Mouse (Mus musculus) hematopoietic stem cell, adult 5-6 weeks (primary cell): Measurements from ENCODE around the gene Ahcyl1. TPM values are rescaled to one million over a fixed set of nuclear protein-coding genes. Genes with fewer than 3 reads are reported as not detected.

Experiments
- ATAC-seq, 2 experiments: fragments of 125-278 bp in 1 of 2; replicated peaks in 1 of 2; 2 replicates each; pipeline ENCODE4 v1.8.0; 2016 to 2017; ENCODE audit warnings: inconsistent platforms in 2 of 2, mild to moderate bottlenecking in 2 of 2, moderate number of reproducible peaks in 2 of 2, low read depth in 1 of 2, moderate TSS enrichment in 1 of 2; ENCODE audit not compliant: low FRiP score in 2 of 2, poor library complexity in 2 of 2, severe bottlenecking in 2 of 2, insufficient read depth in 1 of 2, low TSS enrichment in 1 of 2
- total RNA-seq: library from RNA; stranded (forward); fragments of 172-1452, 232-1000 nt; gene quantifications from 2 replicates; pipeline ENCODE4 v1.2.3, GENCODE M21; 2017

Ahcyl1 gene
- total RNA-seq, 1 experiment from 2014 or later = 99.2 TPM

DNA sequence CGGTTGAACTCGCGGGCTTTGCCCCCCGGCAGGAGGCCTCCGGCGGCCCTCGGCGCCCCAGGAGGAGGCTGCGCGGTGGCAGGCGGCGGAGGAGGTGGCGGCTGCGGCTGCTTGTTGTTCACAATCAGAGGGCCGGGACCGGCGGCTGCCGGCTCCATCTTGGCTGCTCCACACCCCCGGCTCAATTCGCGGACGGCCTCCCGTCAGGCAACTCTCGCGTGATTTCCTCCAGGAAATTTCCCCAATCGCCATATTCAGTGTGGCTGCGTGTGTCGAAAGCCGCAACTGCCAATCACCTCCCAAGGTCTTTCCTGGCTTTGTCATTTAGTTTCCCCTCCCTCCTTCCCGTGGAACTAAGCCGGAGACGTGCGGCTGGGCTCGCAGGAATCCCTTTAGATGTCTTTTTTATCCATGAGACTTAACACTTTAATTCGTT, 64.8 kb downstream of the Ahcyl1 start, which contains the start of gene Strip1:
Gene Strip1, minus strand, starts transcription at position 172 of the 436 bp plus-strand sequence.
- peak; percentile 89 to 95 for ATAC-seq

DNA sequence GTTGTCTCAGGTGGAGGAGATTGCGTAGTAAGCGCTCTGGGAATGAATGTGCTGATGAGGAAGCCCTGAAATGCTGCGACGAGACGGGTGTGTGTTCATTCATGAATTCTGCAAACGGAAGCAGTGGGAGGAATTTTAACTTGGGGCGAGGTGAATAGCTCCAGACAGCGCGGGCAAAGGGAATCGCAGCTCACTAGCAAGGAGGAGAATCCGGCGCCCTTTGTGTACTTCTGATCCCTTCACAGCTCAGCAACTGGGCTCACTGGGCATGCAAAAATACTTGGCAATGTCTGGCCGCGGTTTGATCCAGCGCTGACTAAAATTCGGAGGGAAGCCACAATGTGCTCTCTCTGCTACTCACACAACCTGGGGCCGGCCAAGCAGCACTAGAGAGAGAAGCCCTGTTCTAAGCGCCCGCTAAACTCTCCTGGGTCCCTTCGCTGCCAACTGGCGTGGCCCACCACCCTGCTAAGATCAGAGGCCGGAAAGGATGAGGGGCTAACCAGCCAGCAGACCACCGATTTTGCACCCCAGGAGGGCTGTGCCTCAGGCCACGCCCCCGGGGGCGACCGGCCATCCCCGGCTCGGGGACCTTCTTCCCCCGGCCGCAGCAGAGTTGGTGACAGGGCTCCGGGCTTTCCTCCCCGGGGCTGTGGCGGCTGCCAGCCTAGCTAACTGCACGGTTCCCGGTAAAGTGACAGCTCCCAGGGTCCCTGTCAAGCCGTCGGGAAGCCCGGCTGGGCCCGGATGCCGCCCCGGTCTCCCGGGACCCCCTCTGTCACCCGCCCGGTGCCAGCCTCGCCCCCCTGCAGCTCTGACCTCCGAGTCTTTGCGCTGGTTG, 65.5 kb downstream of the Ahcyl1 start, which contains the start of gene Gm10961:
Gene Gm10961, plus strand, starts transcription at position 641 of the 841 bp plus-strand sequence.
- peak; percentile 3 to 35; a peak in 2 of 4 replicates for ATAC-seq

DNA sequence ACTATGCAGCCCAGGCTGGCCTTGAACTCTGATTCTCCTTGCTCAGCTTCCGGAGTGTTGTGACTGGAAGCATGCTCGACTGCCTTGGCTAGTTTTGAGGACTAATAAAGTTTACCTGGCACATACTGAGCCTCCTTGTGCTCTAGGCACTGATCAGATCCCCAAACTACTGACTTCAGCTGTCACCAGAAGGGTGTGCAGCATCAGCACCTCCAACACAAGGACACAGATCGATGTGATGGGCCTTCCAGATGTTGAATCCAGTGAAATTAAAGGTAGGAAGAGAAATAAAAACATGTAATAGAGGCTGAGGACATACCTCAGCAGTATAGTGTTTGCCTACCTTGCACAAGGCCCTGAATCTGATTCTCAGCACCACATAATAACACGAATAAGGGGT, 66.9 kb downstream of the Ahcyl1 start:
- no peak for ATAC-seq

DNA sequence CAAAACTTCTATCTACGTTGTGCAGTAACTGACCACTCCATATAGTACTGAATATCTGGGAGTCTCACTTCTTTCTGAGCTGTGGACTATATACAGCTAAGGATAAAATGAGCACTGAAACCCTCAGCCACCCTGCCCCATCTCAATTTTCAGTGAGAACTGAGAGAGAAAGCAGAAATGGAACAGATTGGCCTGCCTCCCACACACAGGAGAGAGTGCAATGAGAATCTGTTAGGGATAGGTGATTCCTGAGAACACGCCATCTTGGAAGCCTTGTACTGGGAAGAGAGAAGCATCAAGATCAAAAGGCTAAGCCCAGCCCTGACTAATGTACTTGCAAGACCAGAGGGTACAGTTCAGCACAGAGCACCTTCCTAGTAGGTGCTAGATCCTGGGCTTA, 67.8 kb downstream of the Ahcyl1 start:
- no peak for ATAC-seq

DNA sequence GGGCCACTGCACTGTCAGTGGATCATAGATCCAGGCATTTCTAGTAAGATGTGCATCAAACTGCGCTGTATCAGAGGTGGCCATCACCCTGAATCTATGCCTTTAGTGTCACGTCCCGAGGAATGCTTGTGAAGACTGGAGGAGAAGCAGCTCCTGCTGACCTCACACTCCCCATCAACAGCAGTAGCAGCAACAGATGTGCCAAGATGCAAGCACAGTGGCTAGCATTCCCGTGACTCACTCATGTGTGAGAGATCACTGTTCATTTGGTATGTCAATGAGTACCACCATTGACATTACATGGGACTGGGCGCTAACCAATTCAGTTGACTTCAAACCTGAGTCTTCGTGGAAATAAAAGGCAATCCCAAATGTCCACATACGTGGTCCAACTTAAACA, 68.7 kb downstream of the Ahcyl1 start:
- ATAC-seq = no peak

DNA sequence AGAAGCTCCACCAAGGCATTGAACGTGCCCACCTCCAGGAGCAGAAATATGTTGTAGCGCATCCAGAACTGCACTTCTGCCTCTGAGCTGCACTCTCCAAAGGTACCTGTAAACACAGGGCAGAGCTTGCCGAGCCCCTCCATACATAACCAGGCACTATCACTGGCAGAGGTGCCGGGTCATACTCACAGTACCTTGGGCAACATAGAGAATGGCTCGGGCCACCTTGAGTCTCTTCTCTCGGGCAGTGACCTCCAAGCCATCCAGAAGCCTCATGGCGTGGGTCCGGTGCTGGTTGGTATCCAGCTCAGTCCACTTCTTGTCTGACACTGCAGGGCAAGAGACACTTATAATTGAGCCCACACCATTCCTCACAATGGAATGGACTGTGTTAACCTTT, 69.6 kb downstream of the Ahcyl1 start:
- no peak for ATAC-seq

DNA sequence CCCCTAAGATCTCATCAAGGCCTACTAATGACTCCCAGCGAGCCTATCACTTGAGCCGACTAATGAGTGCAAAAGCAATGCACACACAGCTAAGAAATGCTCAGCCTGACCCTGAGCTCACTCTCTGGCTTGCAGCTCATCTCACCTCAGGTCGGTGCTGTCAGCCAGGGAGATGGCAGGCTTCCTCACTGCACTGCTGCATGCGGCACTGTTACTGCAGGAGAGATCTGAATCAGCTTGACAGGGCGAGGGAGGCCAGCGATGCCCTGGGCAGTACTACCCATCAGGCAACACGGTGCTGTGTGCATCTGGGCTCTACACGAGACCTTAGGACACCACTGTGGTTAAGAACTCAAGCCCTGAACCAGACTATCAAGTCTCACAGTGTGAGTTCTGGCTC, 70.8 kb downstream of the Ahcyl1 start:
- no peak for ATAC-seq

DNA sequence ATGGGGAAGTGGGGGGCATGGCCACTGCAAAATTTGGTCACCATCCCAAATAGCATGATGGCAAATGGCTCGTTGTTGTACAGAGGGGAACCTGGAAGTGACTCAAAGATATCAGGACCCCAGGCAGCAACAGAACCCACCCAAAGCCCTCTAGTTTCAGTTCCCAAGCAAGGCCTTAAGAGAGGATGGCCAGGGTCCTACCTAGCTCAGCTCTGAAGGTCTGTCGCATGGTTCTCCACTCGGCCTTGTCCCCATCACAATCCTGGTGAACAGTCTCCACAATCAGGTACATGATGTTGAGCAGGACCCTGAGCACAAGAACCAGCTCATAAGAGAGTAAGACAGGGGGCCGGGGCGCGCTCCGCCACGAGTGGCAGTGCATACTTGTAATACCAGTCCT, 71.9 kb downstream of the Ahcyl1 start:
- ATAC-seq = no peak

DNA sequence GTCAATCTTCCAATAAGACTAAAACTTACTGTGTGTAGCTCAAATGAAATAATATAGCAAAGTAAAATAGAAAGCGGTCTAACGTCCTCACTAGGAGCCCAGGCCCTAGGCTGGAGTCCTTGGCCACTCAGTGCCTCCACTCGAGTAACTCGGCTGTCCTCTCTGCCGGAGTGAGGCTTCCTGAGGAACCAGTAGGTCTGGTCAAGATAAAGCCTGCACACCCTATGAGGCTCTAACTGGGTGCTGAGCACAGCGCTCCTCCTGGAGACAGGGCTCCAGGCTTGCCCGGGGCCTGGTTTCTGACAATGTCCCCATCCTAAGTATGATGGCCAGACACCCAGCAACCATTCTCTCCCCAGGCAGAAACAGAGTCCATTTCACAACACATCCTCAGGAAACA, 73.8 kb downstream of the Ahcyl1 start:
- ATAC-seq = no peak

DNA sequence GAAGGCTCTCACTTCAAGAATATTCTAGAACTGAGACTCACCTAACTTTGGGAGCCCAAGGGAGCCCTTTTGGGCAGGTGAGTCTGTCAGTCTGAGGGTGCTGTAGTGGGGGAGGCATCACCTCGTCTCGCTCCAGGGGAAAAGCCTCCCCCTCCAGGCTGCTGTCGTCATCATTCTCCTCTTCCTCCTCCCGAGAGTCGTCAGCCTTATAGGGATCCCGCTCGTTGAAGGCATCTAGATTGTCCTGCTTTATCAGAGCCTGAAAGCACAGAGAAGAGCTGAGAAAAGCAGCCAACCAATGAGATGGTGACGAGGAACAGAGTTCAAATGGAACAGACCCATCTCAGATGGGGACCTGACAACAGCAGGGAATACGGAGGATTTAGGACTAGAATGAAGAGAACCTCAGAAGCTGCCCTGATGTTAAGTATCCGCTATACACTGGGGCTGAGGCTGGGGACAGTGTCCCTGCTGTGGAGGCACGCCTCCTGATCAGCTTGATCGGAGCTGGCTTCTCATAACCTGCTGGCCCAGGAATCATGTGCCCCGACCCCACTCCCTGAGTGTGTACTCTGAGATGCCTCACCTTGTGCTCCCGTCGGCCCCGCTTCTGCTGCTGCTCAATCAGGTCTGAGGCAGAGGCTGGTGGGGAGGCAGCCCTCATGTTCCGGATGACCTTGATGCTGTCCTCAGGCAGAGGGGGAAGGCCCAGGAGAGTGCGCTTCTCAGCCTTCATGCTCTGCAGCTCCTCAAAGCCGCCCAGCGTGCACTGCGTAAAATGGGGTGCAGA, 74.9 kb downstream of the Ahcyl1 start:
- no peak for ATAC-seq

DNA sequence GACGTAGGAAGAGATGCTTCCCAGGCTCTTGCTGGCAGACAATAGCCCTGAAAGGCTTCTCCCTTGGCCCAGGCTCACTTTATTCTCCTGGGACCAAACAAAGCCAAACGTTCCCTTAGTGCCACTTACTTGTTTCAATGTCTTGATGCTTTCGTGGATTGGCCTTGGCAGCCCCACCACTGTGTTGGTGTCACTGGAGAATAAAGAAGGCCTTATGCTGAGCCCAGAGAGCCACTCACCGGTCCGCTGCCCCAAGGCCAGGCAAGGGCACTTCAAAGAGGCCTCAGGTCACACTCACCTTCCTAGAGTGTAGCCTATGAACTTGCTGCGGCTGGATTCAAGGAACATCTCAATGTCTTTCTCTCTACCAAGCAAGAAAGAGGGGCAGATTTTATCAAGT, 76.4 kb downstream of the Ahcyl1 start:
- no peak for ATAC-seq

DNA sequence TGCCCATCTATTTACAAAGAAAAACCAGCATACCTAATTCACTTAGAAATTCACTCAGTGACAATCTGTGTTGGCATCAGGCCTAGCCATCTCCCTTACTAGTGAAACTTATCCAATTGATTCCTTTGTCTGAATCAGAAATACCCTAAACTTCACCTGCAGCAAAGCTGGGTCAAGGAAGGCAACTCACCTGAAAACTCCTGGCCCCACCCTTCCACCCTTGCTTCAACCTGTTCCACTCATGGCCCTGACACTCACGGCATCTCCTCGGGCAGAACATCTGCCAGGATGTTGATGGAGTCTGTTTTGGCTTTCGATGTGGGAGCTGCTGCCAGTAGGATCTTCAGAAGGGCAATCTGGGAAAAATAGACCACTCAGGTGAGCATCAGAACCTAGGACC, 78.6 kb downstream of the Ahcyl1 start:
- no peak for ATAC-seq

Other genes starting within 250 kb of the Ahcyl1 start
- gene Kcnc4, start 237.0 kb downstream of the Ahcyl1 start, total RNA-seq = not detected in 2 replicates
- gene Slc6a17, start 178.5 kb downstream of the Ahcyl1 start, total RNA-seq = 0.19 and 2.8 TPM in 2 replicates
- not detected in 2 replicates for gene Ubl4b, start 141.5 kb downstream of the Ahcyl1 start, total RNA-seq
- gene Alx3, start 101.5 kb downstream of the Ahcyl1 start, total RNA-seq = not detected in 2 replicates
- gene Gm10961, start 65.2 kb downstream of the Ahcyl1 start, total RNA-seq = not detected in 2 replicates
- 17.3 and 17.8 TPM in 2 replicates for gene Strip1, start 64.9 kb downstream of the Ahcyl1 start, total RNA-seq
- 5.7 and 6.2 TPM in 2 replicates for gene Csf1, start 63.9 kb upstream of the Ahcyl1 start, total RNA-seq
- gene Eps8l3, start 180.7 kb upstream of the Ahcyl1 start, total RNA-seq = not detected in 2 replicates
- gene Gstm5, start 199.3 kb upstream of the Ahcyl1 start, total RNA-seq = 34.2 and 42.6 TPM in 2 replicates
- 8.3 and 11.8 TPM in 2 replicates for gene Gstm7, start 235.3 kb upstream of the Ahcyl1 start, total RNA-seq
- not detected in 2 replicates for gene Gstm6, start 247.2 kb upstream of the Ahcyl1 start, total RNA-seq